Mouse (Mus musculus): ENCODE measurements at regions not wholly inside any gene's neighbourhood (a gene's known extent, or its start where the extent isn't known, plus 50 kb on each side); places are given as distances from the start of the nearest gene placed in this dataset.

DNA sequence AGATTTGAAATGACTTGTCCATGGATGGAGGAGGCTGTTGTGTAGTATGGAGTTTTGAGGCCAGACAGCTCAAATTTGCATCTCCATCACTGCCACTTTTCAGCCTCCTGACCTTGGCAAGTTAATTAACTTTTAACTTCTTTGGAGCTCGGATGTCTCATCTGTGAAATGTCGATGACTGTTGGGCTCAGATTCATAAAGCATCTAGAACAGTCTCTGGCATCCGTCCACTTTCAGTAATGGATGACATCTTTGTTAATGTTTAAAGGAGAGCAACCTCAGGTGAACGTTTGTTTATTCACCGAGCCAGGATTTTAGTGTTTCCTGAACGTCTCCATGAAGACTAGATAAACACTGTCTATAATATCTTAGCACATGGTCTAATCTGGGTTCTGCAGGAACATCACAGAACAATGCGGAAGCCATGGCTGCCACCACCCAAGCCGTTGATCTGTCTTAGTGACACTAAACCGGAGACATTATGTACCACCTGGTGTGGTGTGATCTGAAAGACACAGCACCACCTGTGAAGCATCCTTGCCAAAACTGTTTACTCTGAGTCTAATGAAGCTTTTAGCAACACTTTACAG lies 658.4 kb downstream of the Sorcs3 start:
- DNase-seq = peak; percentile 61

DNA sequence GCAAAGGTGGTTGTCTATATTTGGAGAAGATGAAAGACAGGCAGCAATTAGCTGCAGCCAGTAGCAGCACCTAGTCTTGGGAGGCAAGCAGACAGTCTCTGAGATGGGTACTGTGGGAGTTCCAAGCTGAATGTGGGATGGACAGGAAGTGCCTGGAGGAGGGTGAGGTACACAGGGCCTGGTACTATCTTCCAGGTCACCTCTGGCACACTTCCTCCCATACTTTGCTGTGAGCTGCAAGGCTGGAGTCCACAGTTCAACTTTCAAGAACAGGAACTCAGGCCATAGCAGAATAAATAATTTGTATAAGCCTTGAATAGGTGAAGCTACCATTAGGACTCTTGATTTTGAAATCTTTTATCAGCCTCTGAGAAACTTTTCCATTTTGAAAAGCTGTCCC lies 665.8 kb downstream of the Sorcs3 start:
- DNase-seq = peak; percentile 20

DNA sequence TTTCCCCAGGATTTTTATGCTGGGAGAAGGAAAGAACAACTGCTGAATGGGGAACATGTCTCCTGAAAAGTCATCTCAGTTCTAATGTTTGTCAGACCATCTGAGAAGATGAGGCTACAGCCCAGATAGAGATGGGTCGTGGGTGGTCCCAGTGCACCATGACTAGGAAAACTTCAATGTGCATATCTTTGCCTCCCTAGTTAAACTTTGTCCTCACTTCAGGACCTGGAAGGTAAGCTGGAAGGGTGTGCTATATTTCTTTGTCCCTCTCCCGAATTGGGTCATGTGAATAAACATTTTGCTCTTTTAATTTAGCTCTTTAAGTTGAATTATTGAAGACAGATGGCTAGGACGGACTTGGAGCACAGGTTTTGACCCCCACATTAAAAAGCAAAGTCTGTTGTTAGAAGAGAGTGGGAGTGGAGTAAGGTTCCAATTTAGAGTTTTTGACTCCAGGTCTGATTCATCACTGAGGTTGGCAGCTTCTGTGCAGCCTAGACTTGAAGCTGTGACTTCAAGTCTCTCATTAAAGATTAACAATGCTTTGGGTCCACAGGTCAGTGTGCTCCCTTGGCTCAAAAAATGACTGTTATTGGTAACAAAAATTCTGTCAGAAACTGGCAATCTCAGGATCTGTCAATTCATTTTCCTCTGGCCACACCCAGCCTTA lies 675.8 kb downstream of the Sorcs3 start:
- peak; percentile 50 for DNase-seq

DNA sequence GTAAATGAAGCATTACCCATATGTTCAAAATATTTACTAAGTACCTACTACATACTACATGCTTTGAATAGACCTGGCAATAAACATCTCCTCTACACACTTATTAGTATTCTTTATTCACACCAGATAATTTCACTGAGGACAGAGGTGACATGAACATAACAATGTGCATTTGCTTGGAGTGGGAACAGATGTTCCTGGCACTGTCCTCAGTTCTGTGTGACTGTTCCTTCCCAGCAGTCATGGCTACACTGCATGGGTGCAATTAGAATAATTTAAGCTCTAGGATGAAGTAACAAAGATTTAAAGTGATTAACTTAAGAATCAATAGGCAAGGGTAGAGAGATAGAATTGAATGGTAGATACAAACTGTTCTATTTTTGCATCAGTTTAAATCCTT lies 702.4 kb downstream of the Sorcs3 start:
- DNase-seq = no peak

DNA sequence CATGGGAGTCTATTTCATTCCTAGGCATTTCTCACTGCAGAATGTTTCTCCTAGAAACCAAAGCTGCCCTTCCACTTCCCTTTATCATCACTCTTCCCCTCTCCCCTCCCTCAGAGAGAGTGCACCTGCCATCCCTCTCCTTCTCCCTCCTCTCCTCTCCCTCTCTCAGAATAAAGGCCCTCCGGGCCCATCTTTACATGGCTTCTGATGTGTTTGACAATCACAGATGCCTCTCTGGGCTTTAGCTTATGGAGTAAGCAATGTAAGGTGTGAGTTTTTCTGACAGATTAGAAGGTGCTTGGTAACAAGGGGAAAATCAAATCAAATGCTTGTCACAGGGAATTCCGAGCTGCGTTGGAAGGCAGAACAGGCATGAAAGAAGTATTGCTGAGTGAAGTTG lies 707.2 kb downstream of the Sorcs3 start:
- no peak for DNase-seq

DNA sequence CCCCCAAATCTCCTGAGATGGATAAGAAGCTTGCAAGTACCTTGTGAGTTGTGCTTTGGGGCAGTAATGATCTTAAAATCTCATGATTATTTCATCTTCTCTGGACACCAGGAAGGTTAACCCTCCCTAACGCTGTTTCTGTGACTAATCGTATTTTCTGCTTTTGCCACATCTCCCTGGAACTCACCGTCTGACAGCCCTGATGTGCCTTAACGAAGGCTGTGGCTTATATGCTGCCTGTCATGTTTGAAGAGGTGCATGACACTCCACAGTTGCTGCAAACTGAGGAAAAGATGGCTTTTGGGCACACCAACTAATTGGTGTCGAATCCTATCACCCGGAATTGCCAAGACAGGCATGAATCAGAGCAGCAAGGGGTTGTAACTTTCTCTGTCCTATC lies 713.8 kb downstream of the Sorcs3 start:
- no peak for DNase-seq

DNA sequence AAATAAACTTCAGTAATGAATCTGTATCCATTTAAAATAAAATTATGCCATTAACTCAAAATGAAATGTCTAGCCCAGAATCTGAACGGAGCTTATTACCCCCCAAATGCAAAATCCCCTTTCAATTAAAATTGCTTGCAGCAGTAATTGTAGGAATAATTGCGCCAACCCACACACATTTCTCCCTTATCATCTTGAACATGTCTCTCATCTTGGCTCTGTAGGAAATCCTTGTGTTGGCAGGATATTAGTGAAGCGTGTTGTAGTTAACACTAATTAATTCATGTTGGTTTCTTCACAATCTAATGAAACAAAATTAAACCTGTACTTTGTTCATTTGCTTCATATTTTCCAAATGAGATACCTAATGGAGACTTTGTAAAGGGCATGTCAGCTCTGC lies 741.8 kb downstream of the Sorcs3 start:
- DNase-seq = no peak
